Mouse (Mus musculus) heart, adult 2 months (tissue): Measurements from ENCODE around the gene Fkbp2. TPM values are rescaled to one million over a fixed set of nuclear protein-coding genes. Genes with fewer than 3 reads are reported as not detected.

Experiments used
- DNase-seq, 2 experiments: peaks; one replicate each; pipeline ENCODE4 v3.0.0; 2021
- H3K27ac ChIP-seq: fragments of 200-600 bp; 2 replicates; pipeline ENCODE4 v1.8.1; 2022
- H3K27me3 ChIP-seq: fragments of 200-500 bp; 2 replicates; pipeline ENCODE4 v1.6.1; 2012; ENCODE audit warnings: mild to moderate bottlenecking, low read length, inconsistent platforms, mixed read lengths; ENCODE audit not compliant: control insufficient read depth, insufficient read depth
- H3K36me3 ChIP-seq: fragments of 200-500 bp; 2 replicates; pipeline ENCODE4 v1.6.1; 2012; ENCODE audit warnings: low read length, inconsistent platforms; ENCODE audit not compliant: control insufficient read depth, insufficient read depth
- H3K4me1 ChIP-seq: fragments of 200-500 bp; 2 replicates; pipeline ENCODE4 v1.6.1; 2011; ENCODE audit warnings: low read length; ENCODE audit not compliant: control insufficient read depth, insufficient read depth
- H3K4me3 ChIP-seq: fragments of 200-600 bp; 2 replicates; pipeline ENCODE4 v1.8.1; 2022
- H3K79me2 ChIP-seq: fragments of 200-500 bp; replicated peaks from 2 replicates; pipeline ENCODE4 v1.6.1; 2012; ENCODE audit warnings: mild to moderate bottlenecking, inconsistent platforms, low read length, moderate library complexity, mixed read lengths; ENCODE audit not compliant: control insufficient read depth, insufficient read depth
- H3K9ac ChIP-seq: fragments of 200-500 bp; 2 replicates; pipeline ENCODE4 v1.6.1; 2012; ENCODE audit warnings: low read depth, mild to moderate bottlenecking, control low read depth, inconsistent platforms, low read length, mixed read lengths
- CTCF ChIP-seq: fragments of 200-600 bp; IDR thresholded peaks from 2 replicates; pipeline ENCODE4 v1.8.1; 2022; ENCODE audit warnings: antibody characterized with exemption, mild to moderate bottlenecking, moderate library complexity
- EP300 ChIP-seq: fragments of 200-500 bp; IDR thresholded peaks from 2 replicates; pipeline ENCODE4 v1.6.1; 2011; ENCODE audit warnings: low read depth, low read length, control low read depth; ENCODE audit not compliant: insufficient read depth
- POLR2A ChIP-seq: fragments of 200-500 bp; IDR thresholded peaks from 2 replicates; pipeline ENCODE4 v1.6.1; 2011; ENCODE audit warnings: mild to moderate bottlenecking, low read depth, low read length, control low read depth; ENCODE audit not compliant: insufficient read depth
- WGBS: fragments of 180-500 bp; shearing (Covaris S2); methylation state at CpG from one replicate; pipeline ENCODE4 v1.1.7; 2018; 5-methylcytosine and 5-hydroxymethylcytosine counted together
- intact Hi-C: fragments of 180-260 bp; cut with DNase I; formaldehyde crosslinking; loops from one replicate; pipeline ENCODE4 v1.15.1; 2025
- polyA plus RNA-seq: library from polyadenylated mRNA; depleted of rRNA; stranded (reverse); fragments of >200 nt; gene quantifications from 2 replicates; pipeline ENCODE4 v1.2.3, GENCODE M21; 2012; rRNA removed
- total RNA-seq, 2 experiments: library from RNA; stranded (reverse); gene quantifications; 2 replicates each; pipeline ENCODE4 v1.2.3; 2021

The Fkbp2 gene
- total and polyA plus RNA-seq, 3 experiments: 21.1 to 24.7 (median 23.2) TPM

- no peak for DNase-seq
- no peak overlapping the region for H3K27ac ChIP-seq
- H3K9ac ChIP-seq: no peak overlapping the region
- no peak overlapping the region for H3K4me3 ChIP-seq
- TF ChIP-seq POLR2A: no peak
- no peak for TF ChIP-seq CTCF
- TF ChIP-seq EP300: no peak
- intact Hi-C loops: no loop called here
- WGBS: 82% methylated on average over 1 of the region's 1 CpGs
- no peaks in the 10 kb centered on the region for H3K36me3 ChIP-seq
- H3K27me3 ChIP-seq: peaks cover 20% of the 10 kb centered on the region
- no peaks in the 10 kb centered on the region for H3K79me2 ChIP-seq
- peaks cover 4% of the 10 kb centered on the region; the same call in 1 of the 2 replicates for H3K4me1 ChIP-seq
These were observed 48.3 kb downstream of the Fkbp2 start for GRCm38 (mm10) chr19:6932018-6932417.

DNA sequence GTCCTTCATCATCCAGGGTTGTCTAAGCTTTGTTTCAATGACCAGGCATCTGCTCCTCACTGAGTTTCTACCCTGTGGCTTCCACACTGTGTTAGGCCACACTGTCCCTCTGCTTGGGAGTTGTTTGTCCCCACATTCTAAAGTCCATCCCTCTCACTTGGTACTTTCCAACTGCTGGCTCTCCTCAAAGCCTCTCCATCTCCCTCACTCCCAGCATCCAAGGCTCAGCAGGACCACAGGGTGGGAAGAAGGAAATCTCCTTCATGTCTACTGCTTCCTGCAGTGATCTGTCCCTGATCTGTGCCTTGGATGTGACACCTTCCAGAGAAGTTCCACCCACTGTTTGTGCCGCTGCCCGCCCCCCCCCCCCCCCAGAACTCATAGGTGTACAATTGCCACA lies 49.3 kb downstream of the Fkbp2 start:
- WGBS: 8% methylated on average over 2 of the region's 2 CpGs
- intact Hi-C loops: no loop called here

GRCm38 (mm10) chr19:6928080-6928479 lies 52.2 kb downstream of the Fkbp2 start:
- intact Hi-C loops: no loop called here
- no peaks in the 10 kb centered on the region for H3K36me3 ChIP-seq
- no peaks in the 10 kb centered on the region for H3K79me2 ChIP-seq
- WGBS: 35% methylated on average over 9 of the region's 9 CpGs
- H3K4me1 ChIP-seq: peaks cover 5% of the 10 kb centered on the region
- H3K9ac ChIP-seq: no peak overlapping the region
- TF ChIP-seq EP300: no peak
- TF ChIP-seq CTCF: no peak
- TF ChIP-seq POLR2A: no peak
- peaks cover 13% of the 10 kb centered on the region for H3K27me3 ChIP-seq
- no peak overlapping the region for H3K4me3 ChIP-seq
- no peak for DNase-seq
- H3K27ac ChIP-seq: no peak overlapping the region

More for the DNA sequence above, 49.3 kb downstream of the Fkbp2 start:
- TF ChIP-seq CTCF (no peak), POLR2A (no peak), EP300 (no peak)
- H3K79me2 ChIP-seq: no peaks in the 10 kb centered on the region
- H3K9ac ChIP-seq: no peak overlapping the region
- H3K4me3 ChIP-seq: no peak overlapping the region
- peaks cover 4% of the 10 kb centered on the region; the same call in 1 of the 2 replicates for H3K4me1 ChIP-seq
- H3K27me3 ChIP-seq: peaks cover 22% of the 10 kb centered on the region
- no peak overlapping the region for H3K27ac ChIP-seq
- no peaks in the 10 kb centered on the region for H3K36me3 ChIP-seq
- no peak for DNase-seq

Other genes with a start within 250 kb of the Fkbp2 start
- gene Rps6ka4, start 139.9 kb downstream of the Fkbp2 start, total RNA-seq: 10 to 100 TPM; 15.9 to 17.9 TPM
- gene Rps6ka4, start 139.9 kb downstream of the Fkbp2 start, polyA plus RNA-seq: 11.8 and 12.9 TPM in 2 replicates
- 1 to 10 TPM in 1 of 2 experiments, under 1 TPM in 1; 0.86 to 1.0 TPM for gene Ccdc88b, start 122.3 kb downstream of the Fkbp2 start, total RNA-seq
- 0.94 and 1.8 TPM in 2 replicates for gene Ccdc88b, start 122.3 kb downstream of the Fkbp2 start, polyA plus RNA-seq
- gene Trmt112, start 70.8 kb downstream of the Fkbp2 start, total RNA-seq: 10 to 100 TPM; 32.0 to 38.5 TPM
- gene Trmt112, start 70.8 kb downstream of the Fkbp2 start, polyA plus RNA-seq: 67.9 and 71.5 TPM in 2 replicates
- 100 to 1,000 TPM; 651 to 766 TPM for gene Prdx5, start 70.4 kb downstream of the Fkbp2 start, total RNA-seq
- 411 and 490 TPM in 2 replicates for gene Prdx5, start 70.4 kb downstream of the Fkbp2 start, polyA plus RNA-seq
- 100 to 1,000 TPM; 156 to 180 TPM for gene Esrra, start 58.7 kb downstream of the Fkbp2 start, total RNA-seq
- gene Esrra, start 58.7 kb downstream of the Fkbp2 start, polyA plus RNA-seq: 135 and 152 TPM in 2 replicates
- gene Catsperz, start 55.1 kb downstream of the Fkbp2 start, total RNA-seq: not detected
- gene Catsperz, start 55.1 kb downstream of the Fkbp2 start, polyA plus RNA-seq: 0.23 and 0.64 TPM in 2 replicates
- not detected for gene Kcnk4, start 46.0 kb downstream of the Fkbp2 start, total RNA-seq
- 0.21 TPM in 1 of 2 replicates, not detected in the other for gene Kcnk4, start 46.0 kb downstream of the Fkbp2 start, polyA plus RNA-seq
- 10 to 100 TPM; 21.1 to 25.8 TPM for gene Bad, start 38.6 kb downstream of the Fkbp2 start, total RNA-seq
- gene Bad, start 38.6 kb downstream of the Fkbp2 start, polyA plus RNA-seq: 30.6 and 33.5 TPM in 2 replicates
- 10 to 100 TPM; 34.1 to 35.4 TPM for gene Gpr137, start 38.0 kb downstream of the Fkbp2 start, total RNA-seq
- gene Gpr137, start 38.0 kb downstream of the Fkbp2 start, polyA plus RNA-seq: 53.4 and 60.4 TPM in 2 replicates
- gene Ppp1r14b, start 5.5 kb downstream of the Fkbp2 start, total RNA-seq: 10 to 100 TPM; 85.8 to 91.0 TPM
- gene Ppp1r14b, start 5.5 kb downstream of the Fkbp2 start, polyA plus RNA-seq: 42.3 and 56.8 TPM in 2 replicates
- gene Plcb3, start 4.0 kb downstream of the Fkbp2 start, total RNA-seq: 10 to 100 TPM; 14.6 to 15.2 TPM
- gene Plcb3, start 4.0 kb downstream of the Fkbp2 start, polyA plus RNA-seq: 27.5 and 33.7 TPM in 2 replicates
- gene Vegfb, start 7.2 kb upstream of the Fkbp2 start, total RNA-seq: 100 to 1,000 TPM; 413 to 501 TPM
- gene Vegfb, start 7.2 kb upstream of the Fkbp2 start, polyA plus RNA-seq: 257 and 355 TPM in 2 replicates
- 10 to 100 TPM; 45.6 to 57.4 TPM for gene Dnajc4, start 12.1 kb upstream of the Fkbp2 start, total RNA-seq
- gene Dnajc4, start 12.1 kb upstream of the Fkbp2 start, polyA plus RNA-seq: 57.6 and 68.4 TPM in 2 replicates
- 10 to 100 TPM; 25.5 to 33.6 TPM for gene Nudt22, start 15.6 kb upstream of the Fkbp2 start, total RNA-seq
- 44.5 and 47.4 TPM in 2 replicates for gene Nudt22, start 15.6 kb upstream of the Fkbp2 start, polyA plus RNA-seq
- gene Trpt1, start 15.6 kb upstream of the Fkbp2 start, total RNA-seq: 10 to 100 TPM; 20.7 to 26.3 TPM
- 26.4 and 30.7 TPM in 2 replicates for gene Trpt1, start 15.6 kb upstream of the Fkbp2 start, polyA plus RNA-seq
- 1 to 10 TPM; 5.2 to 9.0 TPM for gene Fermt3, start 39.0 kb upstream of the Fkbp2 start, total RNA-seq
- gene Fermt3, start 39.0 kb upstream of the Fkbp2 start, polyA plus RNA-seq: 4.7 and 7.8 TPM in 2 replicates
- gene Stip1, start 59.5 kb upstream of the Fkbp2 start, total RNA-seq: 100 to 1,000 TPM; 117 to 121 TPM
- gene Stip1, start 59.5 kb upstream of the Fkbp2 start, polyA plus RNA-seq: 49.9 and 80.2 TPM in 2 replicates
- 100 to 1,000 TPM; 262 to 309 TPM for gene Macrod1, start 76.3 kb upstream of the Fkbp2 start, total RNA-seq
- gene Macrod1, start 76.3 kb upstream of the Fkbp2 start, polyA plus RNA-seq: 260 and 278 TPM in 2 replicates
- gene Flrt1, start 125.2 kb upstream of the Fkbp2 start, total RNA-seq: 1 to 10 TPM; 1.1 to 1.2 TPM
- 0.84 and 0.94 TPM in 2 replicates for gene Flrt1, start 125.2 kb upstream of the Fkbp2 start, polyA plus RNA-seq
- 10 to 100 TPM; 62.1 to 70.9 TPM for gene Otub1, start 225.8 kb upstream of the Fkbp2 start, total RNA-seq
- gene Otub1, start 225.8 kb upstream of the Fkbp2 start, polyA plus RNA-seq: 73.3 and 84.2 TPM in 2 replicates
- gene Cox8a, start 237.1 kb upstream of the Fkbp2 start, total RNA-seq: 100 to 1,000 TPM; 384 to 424 TPM
- 589 and 775 TPM in 2 replicates for gene Cox8a, start 237.1 kb upstream of the Fkbp2 start, polyA plus RNA-seq